Comparison of ENCODE assay signal across 9 mouse cellular contexts in the genomic region with DNA sequence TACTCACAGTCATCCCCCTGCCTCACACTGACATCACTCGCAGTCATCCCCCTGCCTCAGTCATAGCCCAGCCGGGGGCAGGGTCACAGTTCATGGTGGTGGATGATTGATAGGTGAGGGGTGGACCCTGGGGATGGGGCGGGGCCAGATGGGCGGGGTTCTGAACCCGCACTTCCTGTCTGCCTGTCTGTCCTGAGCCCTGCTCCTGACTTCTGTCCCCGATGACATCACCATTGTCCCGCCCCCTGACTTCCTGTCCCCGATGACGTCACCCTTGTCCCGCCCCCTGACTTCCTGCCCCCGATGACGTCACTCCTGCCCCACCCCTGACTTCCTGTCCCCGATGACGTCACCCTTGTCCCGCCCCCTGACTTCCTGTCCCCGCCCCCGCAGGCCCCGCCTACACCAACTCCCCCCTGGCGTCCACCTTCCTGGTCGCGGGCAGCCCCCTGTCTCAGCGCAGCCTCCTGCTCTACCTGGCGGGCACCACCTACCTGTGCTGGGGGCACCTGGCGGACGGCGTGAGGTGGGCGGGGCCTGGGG. TPM values are rescaled to one million over a fixed set of nuclear protein-coding genes. Genes with fewer than 3 reads are reported as not detected.
DNase-seq lines count a peak whose midpoint lies in the region; ATAC-seq and TF ChIP-seq lines count a peak whose summit lies in the region.
"Had no signal": no experiment of that assay in that cellular context is flagged by ENCODE, and none has a peak within 500 bp of the region (broad histone marks: within the 10 kb centered on the region; RNA-seq: fewer than 3 reads in every experiment).

No protein-coding gene starts in this region.

- DNase-seq in heart, postnatal 25 days (ENCODE audit: low spot score) = no peak
- DNase-seq in A20 (ENCODE audit: low read depth, low spot score) = peak; percentile 1
- peak; percentile 25 to 60 for DNase-seq in cerebellum, adult 18-20 months
- peak; percentile 23 for DNase-seq in gastrocnemius, postnatal 14 days
- DNase-seq in left cerebral cortex, postnatal 4 days = peak; percentile 39
- peak; percentile 12 for DNase-seq in midbrain, postnatal 0 days (ENCODE audit: low spot score)
- no peak for DNase-seq in spleen, postnatal 14 days (ENCODE audit: low spot score in 2 of 2)

- 73% methylated on average over 27 of the region's 27 CpGs for WGBS in heart, embryonic 11.5 days (ENCODE audit: insufficient replicate concordance)
- WGBS in midbrain, postnatal 0 days = 85% methylated on average over 27 of the region's 27 CpGs

- peaks cover 44% of the 10 kb centered on the region for H3K9me3 ChIP-seq in heart, embryonic 11.5 days (replicated peaks; ENCODE audit: control insufficient read depth, low read length)
- peaks cover 22% of the 10 kb centered on the region for H3K9me3 ChIP-seq in midbrain, postnatal 0 days (ENCODE audit: low read length)

- intact Hi-C loops in heart, postnatal 25 days (cut with DNase I) = no loop called here
- intact Hi-C loops in gastrocnemius, postnatal 14 days (cut with DNase I; ENCODE audit: low total_unique reads) = no loop called here
- intact Hi-C loops in left cerebral cortex, postnatal 4 days (cut with DNase I) = no loop called here

- H3K36me3 ChIP-seq in heart, embryonic 11.5 days (ENCODE audit: control insufficient read depth, insufficient read depth, low read length) = 0 out of 2 replicates have a peak, but pooled peaks cover 8% of the 10 kb centered on the region
- H3K36me3 ChIP-seq in midbrain, postnatal 0 days (ENCODE audit: insufficient read depth, low read length) = peaks cover 7% of the 10 kb centered on the region; the same call in 1 of the 2 replicates

- ATAC-seq in heart, embryonic 11.5 days (replicated peaks; ENCODE audit: insufficient number of reproducible peaks, low FRiP score, low TSS enrichment) = peak; percentile 62
- peak; percentile 77 for ATAC-seq in midbrain, postnatal 0 days (ENCODE audit: low FRiP score)

- H3K27me3 ChIP-seq in heart, embryonic 11.5 days (ENCODE audit: control insufficient read depth, insufficient read depth, low read length) = no peaks in the 10 kb centered on the region
- no peaks in the 10 kb centered on the region for H3K27me3 ChIP-seq in midbrain, postnatal 0 days (ENCODE audit: insufficient read depth, low read length)

- TF ChIP-seq CTCF in midbrain, postnatal 0 days (IDR thresholded peaks at IDR 0.05) = no peak

- H3K4me3 ChIP-seq in heart, embryonic 11.5 days (ENCODE audit: low read depth, low read length) = no peak overlapping the region
- H3K4me3 ChIP-seq in midbrain, postnatal 0 days (ENCODE audit: low read depth, low read length) = 0 out of 2 replicates have a peak overlapping the region, but pooled peaks have one; percentile 9

- no peak overlapping the region for H3K9ac ChIP-seq in heart, embryonic 11.5 days (ENCODE audit: low read depth, low read length)
- H3K9ac ChIP-seq in midbrain, postnatal 0 days (replicated peaks; ENCODE audit: low read length, poor library complexity, severe bottlenecking) = no peak overlapping the region

- H3K4me1 ChIP-seq in heart, embryonic 11.5 days (ENCODE audit: control insufficient read depth, insufficient read depth, low read length) = no peaks in the 10 kb centered on the region
- H3K4me1 ChIP-seq in midbrain, postnatal 0 days (ENCODE audit: insufficient read depth, low read length) = no peaks in the 10 kb centered on the region

- no peak overlapping the region for H3K27ac ChIP-seq in heart, embryonic 11.5 days (ENCODE audit: low read depth, low read length)
- no peak overlapping the region for H3K27ac ChIP-seq in midbrain, postnatal 0 days (ENCODE audit: low read depth, low read length)

- H3K4me2 ChIP-seq in heart, embryonic 11.5 days = no peak overlapping the region
- no peak overlapping the region for H3K4me2 ChIP-seq in midbrain, postnatal 0 days (ENCODE audit: low read depth, low read length, poor library complexity, severe bottlenecking)

RNA-seq across cellular contexts. Expression of a gene that starts 1.9 kb away (rescaled TPM):
- polyA plus RNA-seq in heart, embryonic 11.5 days (2014; fragmentation: Nextera tagmentation; extraction: Ambion mirVana) = not detected in 2 replicates
- not detected for total RNA-seq in heart, postnatal 25 days (2021)
- not detected for total RNA-seq in gastrocnemius, postnatal 14 days (2021)
- total RNA-seq in left cerebral cortex, postnatal 4 days (2021) = not detected
- not detected in 2 replicates for total RNA-seq in midbrain, postnatal 0 days (2014; rRNA removed)
- not detected in 2 replicates for polyA plus RNA-seq in midbrain, postnatal 0 days (2015; fragmentation: Nextera tagmentation; extraction: Ambion mirVana)
- total RNA-seq: gastrocnemius, postnatal 36 days had no signal

Comparison
In these comparisons a context has a peak if more than half of its experiments do, and no peak if none do; other contexts are left out.
1. DNase-seq: peak in A20 (single experiment), cerebellum, adult 18-20 months (2 of 2), gastrocnemius, postnatal 14 days (single experiment), left cerebral cortex, postnatal 4 days (single experiment) and midbrain, postnatal 0 days (single experiment); none in heart, postnatal 25 days (single experiment) and spleen, postnatal 14 days (0 of 2).